Mouse (Mus musculus) intestine, embryonic 14.5 days (tissue): ENCODE measurements around the gene Ascl1. TPM values are rescaled to one million over a fixed set of nuclear protein-coding genes. Genes with fewer than 3 reads are reported as not detected.
A peak's percentile ranks its signal among the peaks of the same experiment; 100 is the strongest.

Source experiments
- ATAC-seq: fragments of 200-750 bp; cut with Nextera tagmentation; replicated peaks from 2 replicates; pipeline ENCODE4 v1.8.0; 2017; ENCODE audit warnings: low read depth, moderate number of reproducible peaks, moderate TSS enrichment, moderate library complexity; ENCODE audit not compliant: low FRiP score, low TSS enrichment
- DNase-seq: peaks from one replicate; pipeline ENCODE4 v3.0.0-alpha.2; 2018; ENCODE audit warnings: low spot score
- H3K27ac ChIP-seq: fragments of 300-500 bp; sonication (generic); 2 replicates; pipeline ENCODE4 v1.5.1; 2014; ENCODE audit warnings: low read depth, mild to moderate bottlenecking, control low read depth
- H3K27me3 ChIP-seq: fragments of 300-500 bp; sonication (generic); replicated peaks from 2 replicates; pipeline ENCODE4 v1.6.1; 2014; ENCODE audit warnings: low read length, control low read depth; ENCODE audit not compliant: control insufficient read depth, insufficient read depth
- H3K36me3 ChIP-seq: fragments of 300-500 bp; sonication (generic); 2 replicates; pipeline ENCODE4 v1.6.1; 2014; ENCODE audit warnings: low read length, control low read depth; ENCODE audit not compliant: control insufficient read depth, insufficient read depth
- H3K4me1 ChIP-seq: fragments of 300-500 bp; sonication (generic); replicated peaks from 2 replicates; pipeline ENCODE4 v1.6.1; 2014; ENCODE audit warnings: low read length, control low read depth, mixed read lengths; ENCODE audit not compliant: control insufficient read depth, insufficient read depth
- H3K4me2 ChIP-seq: fragments of 300-500 bp; sonication (generic); 2 replicates; pipeline ENCODE4 v1.6.1; 2014; ENCODE audit warnings: low read length
- H3K4me3 ChIP-seq: fragments of 300-500 bp; sonication (generic); 2 replicates; pipeline ENCODE4 v1.5.1; 2014; ENCODE audit warnings: low read depth, low read length, control low read depth, mixed read lengths
- H3K9ac ChIP-seq: fragments of 300-500 bp; sonication (generic); 2 replicates; pipeline ENCODE4 v1.6.1; 2014; ENCODE audit warnings: mild to moderate bottlenecking, low read length
- H3K9me3 ChIP-seq: fragments of 300-500 bp; sonication (generic); 2 replicates; pipeline ENCODE4 v1.6.1; 2016; ENCODE audit warnings: low read length, control low read depth; ENCODE audit not compliant: control insufficient read depth
- WGBS: fragments of 180-500 bp; shearing (Covaris S2); extraction: QIAGEN DNeasy Blood & Tissue Kit; methylation state at CpG from one replicate; pipeline ENCODE4 v1.1.7; 2014; 5-methylcytosine and 5-hydroxymethylcytosine counted together
- polyA plus RNA-seq: library from polyadenylated mRNA; unstranded; fragments of >200 nt; fragmentation: Nextera tagmentation; extraction: Ambion mirVana; gene quantifications from 2 replicates; pipeline ENCODE4 v1.2.1, GENCODE M21; 2014

Ascl1 gene
- polyA plus RNA-seq: 18.9 and 20.1 TPM in 2 replicates

DNA sequence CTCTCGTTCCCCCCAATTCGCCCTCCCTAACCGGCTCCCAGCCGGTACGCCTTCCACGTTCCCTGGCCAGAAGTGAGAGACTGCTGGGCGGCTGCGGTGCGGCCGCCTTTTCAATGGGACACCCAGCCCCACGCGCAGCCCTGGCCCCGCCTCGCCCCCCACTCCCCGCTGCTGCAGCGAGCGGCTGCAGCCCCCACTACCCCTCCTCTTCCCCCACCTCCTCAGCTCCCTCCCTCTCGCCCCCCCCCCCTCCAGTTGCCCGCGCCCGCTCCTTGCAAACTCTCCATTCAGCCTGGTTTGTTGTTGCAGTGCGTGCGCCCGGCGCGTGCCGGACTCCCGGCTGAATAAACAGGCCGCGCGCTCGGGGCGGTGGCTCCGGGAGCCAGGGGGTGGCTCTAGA is at the start of gene Ascl1:
Ascl1 (minus strand) TSS at position 85 of the 400 bp plus-strand sequence.
- H3K27me3 ChIP-seq: peaks cover 95% of the 10 kb centered on the region
- ATAC-seq: peak; percentile 48
- H3K4me2 ChIP-seq: peak within 1 kb of the TSS; percentile 91
- H3K4me1 ChIP-seq: peaks cover 9% of the 10 kb centered on the region; the same call in 1 of the 2 replicates
- H3K9me3 ChIP-seq: peaks cover 4% of the 10 kb centered on the region; the same call in 1 of the 2 replicates
- under 1% methylated on average over 33 of the region's 34 CpGs for WGBS
- peak within 1 kb of the TSS; percentile 28 for H3K9ac ChIP-seq
- H3K36me3 ChIP-seq: no peaks in the 10 kb centered on the region
- no peak for DNase-seq
- H3K27ac ChIP-seq: peak within 1 kb of the TSS; percentile 41
- H3K4me3 ChIP-seq: peak within 1 kb of the TSS; percentile 56

GRCm38 (mm10) chr10:87534172-87534571 is 40.7 kb upstream of the Ascl1 start:
- no peaks in the 10 kb centered on the region for H3K36me3 ChIP-seq
- H3K4me1 ChIP-seq: no peaks in the 10 kb centered on the region
- no peaks in the 10 kb centered on the region for H3K9me3 ChIP-seq
- WGBS: 82% methylated on average over 1 of the region's 1 CpGs
- no peak overlapping the region for H3K27ac ChIP-seq
- ATAC-seq (no peak), DNase-seq (no peak)
- no peak overlapping the region for H3K4me2 ChIP-seq
- H3K4me3 ChIP-seq: no peak overlapping the region
- H3K9ac ChIP-seq: no peak overlapping the region
- H3K27me3 ChIP-seq: no peaks in the 10 kb centered on the region

DNA sequence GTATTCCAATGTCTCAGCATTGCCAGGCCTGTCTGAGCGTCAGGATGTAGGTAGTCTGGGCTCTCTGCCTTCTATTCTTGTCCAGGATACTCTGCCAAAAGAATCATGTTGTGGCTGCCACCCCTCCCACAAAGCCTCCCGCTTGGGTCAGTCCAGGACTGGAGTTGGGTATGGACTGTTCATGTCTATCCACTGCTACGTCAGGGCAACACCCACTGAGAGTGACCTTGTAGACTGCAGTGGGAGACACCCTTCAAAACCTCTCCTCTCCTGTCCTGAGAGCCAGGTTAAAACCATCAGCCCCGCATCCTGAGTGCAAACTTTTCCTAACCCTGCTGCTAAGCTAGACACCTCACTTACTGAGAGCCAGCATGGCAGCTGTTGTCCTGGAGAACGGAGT is 28.2 kb upstream of the Ascl1 start, which contains the start of gene Pah:
Pah (plus strand) TSS at position 150 of the 400 bp plus-strand sequence.
- no peak within 1 kb of the TSS for H3K4me2 ChIP-seq
- no peak within 1 kb of the TSS for H3K27ac ChIP-seq
- H3K4me3 ChIP-seq: no peak within 1 kb of the TSS
- ATAC-seq (no peak), DNase-seq (no peak)
- no peaks in the 10 kb centered on the region for H3K27me3 ChIP-seq
- H3K9me3 ChIP-seq: no peaks in the 10 kb centered on the region
- H3K9ac ChIP-seq: no peak within 1 kb of the TSS
- 87% methylated on average over 5 of the region's 5 CpGs for WGBS
- H3K4me1 ChIP-seq: no peaks in the 10 kb centered on the region
- H3K36me3 ChIP-seq: no peaks in the 10 kb centered on the region

- ATAC-seq (no peak), DNase-seq (peak; percentile 9)
- no peaks in the 10 kb centered on the region for H3K9me3 ChIP-seq
- WGBS: 65% methylated on average over 4 of the region's 4 CpGs
- no peak overlapping the region for H3K4me2 ChIP-seq
- H3K4me3 ChIP-seq: no peak overlapping the region
- H3K36me3 ChIP-seq: no peaks in the 10 kb centered on the region
- H3K27me3 ChIP-seq: no peaks in the 10 kb centered on the region
- H3K27ac ChIP-seq: no peak overlapping the region
- H3K4me1 ChIP-seq: no peaks in the 10 kb centered on the region
- H3K9ac ChIP-seq: no peak overlapping the region
Observed at GRCm38 (mm10) chr10:87520401-87521116, 27.1 kb upstream of the Ascl1 start.

DNA sequence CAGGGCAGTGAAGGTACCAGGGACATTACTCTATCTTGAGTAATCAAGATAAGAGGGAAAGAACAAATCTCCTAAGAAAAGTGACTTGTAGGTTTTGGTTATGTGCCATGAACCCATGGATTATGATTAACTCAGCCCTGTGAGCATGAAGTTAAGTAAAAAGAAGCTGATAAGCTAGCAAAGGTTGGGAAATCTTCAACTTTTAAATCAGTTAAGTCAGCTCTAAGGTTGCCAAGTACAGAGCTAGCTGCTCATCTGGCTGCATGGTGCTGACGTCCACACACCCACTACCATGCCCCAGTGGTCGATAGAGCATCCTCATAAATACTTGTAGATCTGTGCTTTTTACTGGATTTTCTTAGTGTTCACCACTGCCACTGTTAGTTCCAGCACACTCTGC is 25.1 kb upstream of the Ascl1 start:
- Histone ChIP-seq H3K27ac (no peak overlapping the region), H3K4me1 (no peaks in the 10 kb centered on the region), H3K9me3 (no peaks in the 10 kb centered on the region), H3K4me3 (no peak overlapping the region), H3K36me3 (no peaks in the 10 kb centered on the region), H3K4me2 (no peak overlapping the region), H3K27me3 (no peaks in the 10 kb centered on the region), H3K9ac (no peak overlapping the region)
- 60% methylated on average over 2 of the region's 2 CpGs for WGBS
- ATAC-seq: no peak
- no peak for DNase-seq

DNA sequence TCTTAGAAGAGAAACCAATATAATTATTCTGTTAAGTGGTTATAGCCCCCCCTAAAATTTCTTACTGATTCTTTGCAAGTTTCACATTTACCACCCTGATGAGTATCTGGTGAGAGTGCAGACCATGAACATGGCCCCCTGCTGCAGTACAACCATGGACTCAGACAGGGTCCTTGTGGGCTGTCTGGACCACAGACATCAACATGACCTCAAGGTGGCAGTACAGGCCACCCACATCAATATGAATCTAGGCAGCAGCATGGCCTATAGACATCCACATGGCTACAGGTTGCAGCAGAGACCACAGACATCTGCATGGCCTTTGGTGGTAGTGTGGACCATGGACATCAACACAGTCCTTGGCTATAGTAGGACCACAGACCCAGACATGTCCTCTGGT is 19.6 kb upstream of the Ascl1 start:
- DNase-seq: no peak
- Histone ChIP-seq H3K4me3 (no peak overlapping the region), H3K27me3 (no peaks in the 10 kb centered on the region), H3K4me2 (no peak overlapping the region), H3K36me3 (no peaks in the 10 kb centered on the region), H3K9me3 (no peaks in the 10 kb centered on the region), H3K9ac (no peak overlapping the region), H3K27ac (no peak overlapping the region), H3K4me1 (no peaks in the 10 kb centered on the region)
- no peak for ATAC-seq

DNA sequence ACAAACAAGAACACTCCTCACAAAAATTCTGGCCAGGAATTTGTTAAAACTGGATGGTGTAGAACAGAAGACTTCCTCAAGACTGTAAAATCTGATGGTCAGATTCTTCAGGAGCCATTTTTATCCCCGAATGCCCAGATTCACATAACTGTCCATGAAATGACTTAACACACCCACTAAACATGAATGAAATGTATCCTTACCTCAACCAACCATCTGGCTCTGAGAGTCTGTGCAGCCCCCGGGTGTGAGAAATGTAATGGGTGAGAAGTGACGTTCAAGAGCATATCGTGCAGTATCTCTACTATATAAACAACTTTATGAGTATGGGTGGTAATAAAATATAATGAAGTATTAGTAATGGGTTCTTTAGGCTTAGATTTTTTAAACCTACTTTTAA is 15.1 kb upstream of the Ascl1 start:
- WGBS: 69% methylated on average over 4 of the region's 4 CpGs
- ATAC-seq: no peak
- Histone ChIP-seq H3K4me2 (no peak overlapping the region), H3K4me3 (no peak overlapping the region), H3K36me3 (no peaks in the 10 kb centered on the region), H3K9ac (no peak overlapping the region), H3K9me3 (no peaks in the 10 kb centered on the region), H3K27ac (no peak overlapping the region), H3K27me3 (peaks cover 4% of the 10 kb centered on the region), H3K4me1 (no peaks in the 10 kb centered on the region)
- DNase-seq: no peak

DNA sequence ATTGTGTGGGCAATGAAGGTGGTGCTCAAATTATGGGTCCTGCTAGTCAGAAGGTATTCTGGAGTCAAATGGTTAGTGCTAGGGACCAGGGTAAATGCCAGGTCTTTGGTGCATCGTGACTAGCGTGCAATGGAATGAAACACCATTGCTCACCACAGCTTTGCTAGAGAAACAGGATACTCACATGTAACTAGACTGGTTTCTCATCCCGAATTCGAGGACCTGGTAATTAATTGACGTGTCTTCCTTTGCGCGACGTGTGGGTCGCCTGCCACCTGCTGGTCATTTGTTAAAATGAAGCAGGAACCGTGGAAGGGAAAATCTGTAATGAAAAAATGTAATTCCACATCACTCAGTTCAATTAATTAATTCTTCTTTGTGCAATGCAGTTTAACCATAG is 10.5 kb upstream of the Ascl1 start:
- Histone ChIP-seq H3K4me2 (no peak overlapping the region), H3K36me3 (no peaks in the 10 kb centered on the region), H3K27me3 (peaks cover 45% of the 10 kb centered on the region), H3K9ac (no peak overlapping the region), H3K4me1 (no peaks in the 10 kb centered on the region), H3K4me3 (no peak overlapping the region), H3K9me3 (no peaks in the 10 kb centered on the region), H3K27ac (no peak overlapping the region)
- WGBS: 1% methylated on average over 10 of the region's 10 CpGs
- DNase-seq: peak; percentile 70
- ATAC-seq: no peak

DNA sequence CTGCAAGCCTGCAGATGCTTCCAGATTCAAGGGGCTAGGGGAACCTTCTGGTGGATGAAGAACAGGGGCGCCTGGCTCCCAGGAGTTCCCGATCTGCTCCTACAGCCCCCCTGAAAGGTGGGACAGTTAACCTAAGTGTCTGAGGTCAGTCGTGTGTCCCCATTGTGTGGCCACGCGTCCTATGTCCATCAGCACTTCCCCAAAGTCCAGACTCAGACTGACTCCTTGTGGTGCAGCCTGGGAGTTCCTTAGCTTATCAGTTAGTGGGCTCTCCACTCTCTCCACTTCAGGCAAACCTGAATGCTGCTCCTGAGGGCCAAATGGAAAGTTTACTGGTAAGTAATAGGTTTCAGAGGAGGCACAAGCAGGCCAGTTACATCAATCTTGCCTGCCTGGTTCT is 8.8 kb upstream of the Ascl1 start:
- Histone ChIP-seq H3K9me3 (no peaks in the 10 kb centered on the region), H3K4me1 (no peaks in the 10 kb centered on the region), H3K9ac (no peak overlapping the region), H3K27ac (no peak overlapping the region), H3K27me3 (peaks cover 61% of the 10 kb centered on the region), H3K4me3 (no peak overlapping the region), H3K4me2 (no peak overlapping the region), H3K36me3 (no peaks in the 10 kb centered on the region)
- ATAC-seq (no peak), DNase-seq (no peak)
- 28% methylated on average over 5 of the region's 5 CpGs for WGBS
